Mouse (Mus musculus) induced T-regulatory cell, adult 2 months (primary cell): ENCODE data around the gene Muc3.

Source experiments
- DNase-seq: peaks from one replicate; pipeline ENCODE4 v3.0.0-alpha.2; 2012; ENCODE audit warnings: low read depth

Gene Muc3

DNA sequence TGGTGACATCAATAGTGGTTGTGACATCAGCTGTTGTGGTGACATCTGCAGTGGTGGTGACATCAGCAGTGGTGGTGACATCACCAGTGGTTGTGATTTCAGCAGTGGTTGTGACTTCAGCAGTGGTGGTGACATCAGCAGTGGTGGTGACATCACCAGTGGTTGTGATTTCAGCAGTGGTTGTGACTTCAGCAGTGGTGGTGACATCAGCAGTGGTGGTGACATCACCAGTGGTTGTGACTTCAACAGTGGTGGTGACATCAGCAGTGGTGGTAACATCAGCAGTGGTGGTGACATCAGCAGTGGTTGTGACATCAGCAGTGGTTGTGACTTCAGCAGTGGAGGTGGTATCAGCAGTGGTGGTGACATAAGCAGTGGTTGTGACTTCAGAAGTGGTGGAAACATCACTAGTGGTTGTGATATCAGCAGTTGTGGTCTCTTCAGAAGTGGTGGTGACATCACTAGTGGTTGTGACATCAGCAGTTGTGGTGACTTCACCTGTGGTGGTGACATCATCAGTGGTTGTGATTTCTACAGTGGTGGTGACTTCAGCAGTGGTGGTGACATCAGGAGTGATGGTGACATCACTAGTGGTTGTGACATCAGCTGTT is at the start of gene Muc3:
TSS of gene Muc3 (minus strand) at position 51 of the 611 bp plus-strand sequence.
- peak; percentile 55 for DNase-seq

DNA sequence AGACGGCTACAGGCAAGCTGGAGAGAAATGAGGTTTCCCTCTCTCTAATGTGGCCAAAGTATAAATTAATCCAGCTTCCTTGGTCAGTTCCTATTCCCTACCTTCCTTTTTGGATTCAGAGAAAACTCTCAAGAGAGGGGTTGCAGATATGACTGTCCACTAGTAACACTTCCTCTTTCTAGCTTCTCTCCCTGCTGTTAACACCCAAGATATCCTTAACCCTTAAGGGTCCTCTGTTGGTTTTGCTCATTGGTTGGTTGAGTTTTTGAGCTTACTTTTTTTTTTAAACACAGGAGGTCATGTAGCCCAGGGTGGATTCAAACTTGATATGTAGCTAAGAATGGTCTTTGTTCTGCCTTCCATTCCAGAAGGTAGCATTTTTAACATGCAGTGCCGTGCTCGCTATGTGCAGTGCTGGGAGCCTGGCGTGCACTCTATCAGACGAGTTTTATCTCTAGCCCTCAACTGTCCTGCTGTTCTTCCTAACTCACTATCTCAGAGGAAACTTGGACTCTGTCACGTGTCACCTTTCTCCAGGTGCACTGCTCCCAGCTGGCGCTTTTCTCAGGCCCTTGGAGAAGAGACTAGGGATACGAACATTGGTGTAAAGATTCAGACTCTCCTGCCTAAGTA is 45.5 kb upstream of the Muc3 start:
- DNase-seq, result no peak

DNA sequence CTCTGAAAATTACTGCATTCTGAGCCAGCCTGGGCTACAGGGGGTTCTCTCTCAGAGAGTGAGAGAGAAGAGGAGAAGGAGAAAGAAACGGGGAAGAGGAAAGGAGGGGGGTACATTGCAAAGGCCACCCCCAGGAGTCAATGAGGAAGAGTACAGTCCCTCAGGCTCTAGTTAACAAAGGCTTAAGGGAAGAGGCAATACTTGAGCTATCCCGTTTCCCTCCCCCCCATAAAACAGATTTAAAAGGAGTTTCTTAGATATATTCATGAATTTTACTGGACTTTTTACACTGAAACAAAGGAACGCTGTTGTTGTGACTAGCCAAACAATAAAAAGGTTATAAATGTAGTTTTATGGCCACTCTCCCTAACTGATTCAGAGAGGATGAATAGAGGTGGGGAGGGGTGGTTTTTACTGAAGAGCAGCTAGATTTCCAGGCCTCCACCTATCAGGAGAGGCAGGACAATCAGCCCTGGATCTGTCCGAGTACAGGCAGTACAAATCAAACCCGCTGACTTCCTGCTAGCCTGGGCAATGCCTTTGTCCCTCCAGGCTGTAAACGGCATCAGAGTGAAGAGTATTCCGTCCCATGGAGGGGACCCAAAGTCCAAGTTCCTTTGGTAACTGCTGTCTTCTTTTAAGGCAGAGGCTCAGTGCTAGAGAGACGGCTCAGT is 44.3 kb upstream of the Muc3 start:
- DNase-seq, result no peak

DNA sequence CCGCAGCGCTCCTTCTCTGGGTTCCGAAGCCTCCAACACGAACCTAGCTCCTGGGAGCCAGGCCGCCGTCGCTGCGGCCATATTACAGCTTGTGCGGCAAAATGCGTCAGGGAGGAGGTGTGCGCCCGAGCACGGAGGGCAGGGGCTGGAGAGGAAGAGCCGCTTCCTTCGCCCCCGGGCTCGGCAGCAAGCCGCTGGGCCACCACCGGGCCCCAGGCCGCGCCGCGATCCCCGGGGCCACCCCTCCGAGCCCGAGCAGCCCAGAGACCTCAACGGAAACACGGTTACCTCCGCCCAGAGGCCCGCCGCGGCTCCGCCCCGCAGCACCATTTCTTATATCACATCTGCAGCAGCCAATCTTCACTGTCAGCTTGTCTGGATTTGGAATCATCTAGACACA is 40.2 kb upstream of the Muc3 start:
- peak; percentile 78 for DNase-seq

DNA sequence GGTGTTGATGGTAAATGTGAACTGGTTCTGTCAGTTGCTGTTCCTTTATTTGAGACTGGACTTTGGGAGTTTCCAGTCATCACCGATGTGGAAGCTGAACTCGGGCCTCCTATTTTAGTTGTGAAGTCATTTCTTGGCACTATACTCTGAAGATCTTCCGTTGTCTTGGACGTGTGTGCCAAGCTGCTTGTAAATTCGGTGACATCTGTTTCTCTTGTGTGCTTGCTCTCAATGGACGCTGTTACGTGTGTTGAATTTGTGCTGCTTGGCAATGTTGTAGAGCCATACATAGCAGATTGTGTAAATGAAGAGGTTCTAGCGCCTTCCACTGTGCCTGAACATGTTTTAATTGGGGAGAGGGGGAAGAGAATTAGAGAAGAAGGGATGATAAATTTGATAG is 36.2 kb upstream of the Muc3 start:
- no peak for DNase-seq

DNA sequence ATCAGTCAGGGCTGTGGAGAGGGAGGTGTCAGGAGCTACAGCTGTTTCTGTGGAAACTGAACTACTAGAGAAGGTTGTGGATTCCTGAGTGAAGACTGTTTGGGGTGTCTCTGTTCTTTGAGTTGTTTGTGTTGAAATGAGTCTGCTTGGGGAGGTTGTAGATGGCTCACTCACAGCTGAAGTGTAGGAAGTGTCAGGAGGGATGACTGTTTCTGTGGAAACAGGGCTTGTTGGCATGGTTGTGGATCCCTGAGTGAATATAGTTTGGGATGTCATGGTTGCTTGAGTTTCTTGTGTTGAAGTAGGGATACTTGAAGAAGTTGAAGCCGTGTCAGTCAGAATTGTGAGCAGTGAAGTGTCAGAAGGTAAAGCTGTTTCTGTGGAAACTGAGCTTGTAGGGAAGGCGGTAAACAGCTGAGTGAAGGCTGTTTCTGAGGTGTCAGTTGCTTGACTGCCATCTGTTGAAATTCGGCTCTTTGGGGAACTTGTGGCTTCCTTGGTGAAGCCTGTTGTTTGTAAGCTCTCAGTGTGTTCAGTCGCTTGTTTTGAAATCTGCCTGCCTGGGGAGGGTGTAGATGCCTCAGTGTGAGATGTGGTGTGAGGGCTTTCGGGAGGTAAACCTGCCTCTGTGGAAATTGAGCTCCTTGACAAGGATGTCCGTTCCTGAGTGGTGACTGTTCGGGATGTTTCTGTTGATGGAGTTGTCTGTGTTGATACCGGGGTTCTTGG is 30.7 kb upstream of the Muc3 start:
- DNase-seq, result peak; percentile 40

DNA sequence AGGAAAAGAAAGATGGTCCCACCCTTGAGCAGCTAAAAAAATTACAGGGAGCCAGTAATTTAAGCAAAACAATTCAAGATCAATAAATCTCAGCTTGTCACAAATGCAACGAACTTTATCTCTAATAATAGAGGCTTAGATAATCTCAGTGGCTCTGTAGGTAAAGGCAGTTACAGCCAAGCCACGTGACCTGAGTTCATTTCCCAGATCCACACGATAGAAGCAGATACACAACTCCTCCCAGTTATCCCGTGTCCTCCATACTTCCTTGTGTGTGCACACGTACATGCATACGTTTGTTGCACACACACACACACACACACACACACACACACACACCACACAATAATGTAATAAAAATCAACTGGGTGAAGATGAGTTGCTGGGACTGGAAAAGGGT is 24.8 kb upstream of the Muc3 start:
- DNase-seq, result no peak

DNA sequence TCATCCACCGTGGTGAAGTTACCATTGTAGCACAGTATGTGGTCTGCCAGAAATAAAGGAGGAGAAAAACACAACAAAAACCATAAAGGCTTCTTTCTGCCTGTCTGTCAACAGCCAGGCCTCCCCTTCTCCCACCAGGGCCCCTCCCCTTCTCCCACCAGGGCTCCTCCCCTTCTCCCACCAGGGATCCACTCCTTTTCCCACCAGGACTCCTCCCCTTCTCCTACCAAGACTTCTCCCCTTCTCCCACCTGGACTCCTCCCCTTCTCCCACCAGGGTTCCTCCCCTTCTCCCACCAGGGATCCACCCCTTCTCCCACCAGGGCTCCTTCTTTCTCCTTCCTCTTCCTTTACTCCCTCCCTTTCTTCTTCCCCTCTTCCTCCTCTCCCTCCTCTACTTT is 23.5 kb upstream of the Muc3 start:
- no peak for DNase-seq

DNA sequence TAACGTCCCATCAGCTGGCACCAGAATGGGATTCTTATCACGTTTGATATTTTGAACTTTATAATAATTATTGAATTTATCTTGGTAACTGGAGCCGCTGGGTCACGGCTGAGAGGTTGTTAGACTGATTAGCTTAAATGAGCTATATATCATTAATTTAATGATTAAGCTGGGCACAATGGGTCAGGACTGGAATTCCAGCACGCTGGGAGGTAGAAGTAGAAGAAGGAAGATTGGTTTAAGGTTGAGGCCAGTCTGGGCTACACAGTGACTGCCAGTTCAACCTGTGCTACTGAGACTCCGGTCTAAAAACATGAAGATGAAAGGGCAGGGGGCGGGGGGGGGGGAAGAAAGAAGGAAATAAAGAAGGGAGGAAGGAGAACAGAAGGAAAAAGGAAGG is 22.4 kb upstream of the Muc3 start:
- DNase-seq, result no peak

DNA sequence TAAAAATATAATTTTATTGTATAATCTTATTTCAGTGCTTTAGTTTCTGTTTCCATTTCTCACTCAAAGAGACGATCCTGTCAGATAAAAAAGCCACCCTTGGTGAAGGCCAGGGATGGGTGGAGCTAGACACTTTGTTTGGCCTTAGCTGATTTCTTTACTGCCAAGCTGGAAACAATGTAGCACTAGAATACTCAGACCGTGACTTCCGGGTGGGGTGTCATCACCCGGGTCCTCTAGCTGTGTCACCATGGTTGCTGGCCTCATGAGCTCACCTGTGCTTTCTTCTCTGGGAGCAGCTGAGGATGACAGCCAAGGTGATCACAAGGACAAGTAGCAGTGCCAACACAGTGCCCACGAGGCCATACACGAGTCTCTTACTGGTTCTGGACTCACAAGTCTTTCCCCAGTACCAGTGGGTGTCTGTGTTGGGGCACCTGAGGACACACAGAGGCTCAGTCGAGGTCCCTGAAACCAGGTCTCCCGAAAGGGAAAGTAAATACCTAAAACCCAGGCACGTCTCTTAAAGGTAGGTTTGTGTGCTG is 21.8 kb upstream of the Muc3 start:
- DNase-seq, result peak; percentile 74

DNA sequence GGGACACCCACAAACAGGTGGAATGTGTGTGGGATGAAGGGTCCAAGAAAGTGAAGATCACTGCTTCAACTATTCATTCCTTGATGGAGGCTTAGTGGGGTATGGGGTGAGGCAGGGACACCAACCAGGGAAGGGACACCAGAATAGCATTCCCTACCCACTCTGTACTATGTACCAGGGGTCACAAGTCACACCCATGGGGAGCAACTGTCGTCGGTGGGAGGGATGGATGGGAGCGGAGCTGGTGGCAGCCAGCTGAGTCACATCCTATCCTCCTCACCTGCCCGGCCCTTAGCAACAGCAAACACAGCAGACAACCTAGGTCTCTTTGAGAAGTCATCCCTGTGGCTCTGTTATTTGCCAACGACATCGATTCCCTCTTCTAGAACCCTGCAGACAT is 18.4 kb upstream of the Muc3 start:
- no peak for DNase-seq

DNA sequence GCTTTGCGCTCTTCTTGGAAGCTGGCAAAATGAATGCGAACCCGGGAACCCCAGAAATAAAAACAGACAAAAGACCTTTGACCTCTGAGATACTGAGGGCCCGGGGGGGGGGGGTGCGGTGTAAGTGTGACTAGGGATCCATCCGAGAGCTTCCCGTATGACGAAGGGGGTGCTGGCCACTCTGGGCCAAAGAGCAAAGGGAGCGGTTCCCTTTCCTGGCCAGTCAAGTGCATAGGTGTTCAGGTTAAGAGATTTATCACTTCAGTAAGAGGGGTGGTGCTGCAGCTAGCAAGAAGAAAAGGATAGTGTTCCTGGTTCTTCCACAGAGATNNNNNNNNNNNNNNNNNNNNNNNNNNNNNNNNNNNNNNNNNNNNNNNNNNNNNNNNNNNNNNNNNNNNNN is 16.9 kb upstream of the Muc3 start:
- DNase-seq, result no peak

DNA sequence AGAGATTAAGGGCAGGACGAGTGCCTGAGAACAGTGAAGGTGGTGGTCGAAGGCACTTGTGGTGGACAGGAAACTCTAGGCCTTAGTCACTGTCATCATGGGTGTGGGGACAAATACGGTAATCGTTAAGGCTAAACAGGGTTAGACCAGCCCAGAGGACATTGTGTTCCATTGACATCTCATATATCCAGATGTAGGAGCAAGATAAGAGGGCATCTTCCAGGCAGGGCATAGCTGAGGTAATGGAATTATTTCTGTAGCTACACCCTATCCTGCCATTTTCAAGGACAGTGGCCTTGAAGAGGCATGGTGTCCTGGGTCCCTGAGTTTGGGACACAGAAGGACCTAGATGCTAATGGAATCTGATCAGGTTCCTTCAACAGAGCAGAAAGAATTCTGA is 12.7 kb upstream of the Muc3 start:
- DNase-seq, result no peak

DNA sequence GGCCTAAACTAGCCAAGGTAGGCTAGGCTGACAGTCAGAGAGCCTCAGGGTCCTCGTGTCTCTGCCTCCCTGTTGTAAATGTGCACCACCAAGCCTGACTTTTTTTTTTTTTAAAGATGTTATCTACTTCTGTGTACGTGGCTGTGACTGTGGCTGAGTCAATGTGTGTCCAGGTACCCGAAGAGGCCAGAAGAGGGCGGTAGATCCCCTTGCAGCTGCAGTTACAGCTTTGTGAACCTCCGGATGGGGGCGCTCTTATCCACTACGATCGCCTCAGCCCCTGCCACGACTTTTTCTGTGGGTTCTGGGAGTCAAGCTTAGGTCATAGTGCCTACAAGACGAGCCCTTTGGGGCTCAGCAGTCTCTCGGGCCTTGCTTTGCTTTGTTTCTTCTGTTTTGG is 10.3 kb upstream of the Muc3 start:
- DNase-seq, result peak; percentile 92

DNA sequence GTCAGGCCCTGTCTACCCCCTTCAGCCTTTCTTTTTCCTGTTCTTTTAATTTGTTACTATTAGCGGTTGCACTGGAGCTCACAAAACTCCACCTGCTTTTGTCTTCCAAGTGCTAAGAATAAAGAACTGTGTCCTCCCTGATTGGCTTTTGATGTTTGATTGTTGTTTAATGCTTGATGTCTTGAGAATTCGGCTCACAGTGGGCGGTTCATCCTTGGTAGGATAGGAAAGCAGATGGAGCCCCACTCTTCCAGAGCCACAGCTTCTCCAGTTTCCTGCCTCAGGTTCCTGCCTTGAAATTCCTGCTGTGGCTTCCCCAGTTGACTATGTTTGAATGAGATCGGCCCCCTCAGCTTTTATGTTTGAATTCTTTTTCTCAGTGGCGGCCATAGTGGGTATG is 4.2 kb upstream of the Muc3 start:
- no peak for DNase-seq

DNA sequence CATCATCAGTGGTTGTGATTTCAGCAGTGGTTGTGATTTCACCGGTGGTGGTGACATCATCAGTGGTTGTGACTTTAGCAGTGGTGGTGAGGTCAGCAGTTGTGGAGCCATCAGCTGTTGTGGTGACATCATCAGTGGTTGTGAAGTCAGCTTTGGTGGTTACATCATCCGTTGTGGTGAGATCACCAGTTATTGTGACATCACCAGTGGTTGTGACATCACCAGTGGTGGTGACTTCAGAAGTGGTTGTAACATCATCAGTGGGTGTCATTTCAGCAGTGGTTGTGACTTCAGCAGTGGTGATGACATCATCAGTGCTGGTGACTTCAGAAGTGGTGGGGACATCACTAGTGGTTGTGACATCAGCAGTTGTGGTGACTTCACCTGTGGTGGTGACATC is 3.5 kb upstream of the Muc3 start:
- peak; percentile 79 for DNase-seq

DNA sequence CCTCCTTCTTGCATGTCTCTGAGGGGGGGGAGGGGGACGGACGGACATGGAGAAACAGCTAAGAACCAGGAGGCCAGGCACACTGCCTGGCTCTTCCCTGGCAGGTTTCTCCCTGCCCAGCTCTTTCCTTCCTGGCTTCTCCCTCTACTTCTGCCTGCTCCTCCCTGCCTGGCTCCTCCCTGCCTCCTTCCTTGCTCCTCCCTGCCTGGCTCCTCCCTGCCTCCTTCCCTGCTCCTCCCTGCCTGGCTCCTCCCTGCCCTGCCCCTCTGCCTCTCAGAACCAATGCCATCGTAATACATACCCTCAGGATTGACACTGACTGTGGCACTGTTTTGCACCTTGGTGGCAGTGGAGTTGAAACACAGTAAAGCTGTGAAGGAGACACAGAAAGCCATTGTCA is 8.3 kb downstream of the Muc3 start:
- DNase-seq, result no peak

DNA sequence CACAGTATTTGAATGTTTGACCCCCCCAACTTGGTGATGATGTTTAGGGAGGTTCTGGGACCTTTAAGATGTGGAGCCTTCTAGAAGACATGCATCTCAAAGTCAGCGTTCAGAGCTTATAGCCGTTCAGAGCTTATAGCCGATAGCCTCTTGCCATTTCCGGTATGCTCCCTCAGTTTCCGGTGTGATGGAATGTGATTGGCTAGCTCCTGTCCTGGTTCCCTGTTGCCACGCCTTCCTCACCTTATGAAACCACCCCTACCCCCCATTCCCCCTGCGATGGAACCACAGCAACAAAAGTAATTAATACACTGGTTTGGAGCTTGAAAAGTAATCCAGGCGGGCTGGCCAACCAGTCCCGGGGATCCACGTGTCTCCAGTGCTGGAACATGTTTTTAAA is 10.1 kb downstream of the Muc3 start:
- no peak for DNase-seq

DNA sequence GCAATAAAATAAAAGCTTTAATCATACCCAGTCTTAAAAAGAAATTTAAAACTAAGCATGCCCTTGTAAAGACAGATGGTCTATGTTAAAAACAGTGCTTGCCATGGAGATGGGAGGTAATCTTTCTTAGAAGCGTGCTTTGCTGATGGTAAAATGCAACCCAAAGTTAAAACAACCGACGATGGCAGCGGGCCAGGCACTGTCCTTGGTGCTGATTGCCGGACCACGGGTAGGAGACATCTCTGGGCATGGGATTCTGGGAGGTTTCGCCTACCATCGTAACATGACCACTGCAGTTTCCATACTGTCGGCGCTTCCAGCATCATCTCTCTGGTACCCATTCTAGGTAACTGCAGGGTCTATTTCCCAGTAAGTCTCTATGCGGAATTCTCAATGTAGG is 14.2 kb downstream of the Muc3 start:
- no peak for DNase-seq

DNA sequence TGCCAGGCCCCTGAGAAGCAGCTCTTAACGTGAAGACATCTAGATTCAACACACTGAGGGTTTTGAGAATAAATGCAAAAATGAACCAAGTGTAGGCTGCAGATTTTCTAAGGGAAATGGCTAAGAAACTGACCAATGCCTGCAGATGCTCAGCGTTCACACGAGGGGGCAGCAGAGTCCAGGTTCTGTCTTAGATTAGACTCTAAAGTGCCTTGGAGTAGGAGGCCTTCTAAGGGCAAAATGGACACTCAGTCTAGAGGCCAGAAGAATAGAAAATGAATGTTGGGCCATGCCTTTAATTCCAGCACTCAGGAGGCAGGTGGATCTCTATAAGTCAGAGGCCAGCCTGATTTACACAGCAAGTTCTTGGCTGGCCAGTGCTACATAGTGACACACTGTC is 17.6 kb downstream of the Muc3 start:
- DNase-seq, result peak; percentile 73

DNA sequence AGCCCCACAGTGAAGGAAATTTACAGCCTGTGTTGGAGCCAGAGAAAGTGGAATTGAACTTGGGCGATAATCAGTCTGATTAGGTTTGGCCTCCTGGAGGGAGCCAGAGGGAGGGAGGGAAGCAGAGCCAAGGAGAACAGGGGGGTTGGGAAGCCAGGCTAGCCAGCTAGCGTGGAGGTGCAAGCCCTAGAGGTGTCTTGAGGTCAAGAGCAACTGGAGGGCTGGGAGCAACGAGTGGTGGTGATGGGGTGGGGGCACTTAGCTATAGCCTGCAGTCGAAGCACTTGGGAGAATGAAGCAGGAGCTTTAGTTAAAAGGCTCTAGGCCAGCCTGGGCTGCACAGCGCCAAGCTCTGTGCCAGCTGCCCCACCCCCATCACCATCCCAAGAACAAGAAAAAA is 19.8 kb downstream of the Muc3 start:
- no peak for DNase-seq

DNA sequence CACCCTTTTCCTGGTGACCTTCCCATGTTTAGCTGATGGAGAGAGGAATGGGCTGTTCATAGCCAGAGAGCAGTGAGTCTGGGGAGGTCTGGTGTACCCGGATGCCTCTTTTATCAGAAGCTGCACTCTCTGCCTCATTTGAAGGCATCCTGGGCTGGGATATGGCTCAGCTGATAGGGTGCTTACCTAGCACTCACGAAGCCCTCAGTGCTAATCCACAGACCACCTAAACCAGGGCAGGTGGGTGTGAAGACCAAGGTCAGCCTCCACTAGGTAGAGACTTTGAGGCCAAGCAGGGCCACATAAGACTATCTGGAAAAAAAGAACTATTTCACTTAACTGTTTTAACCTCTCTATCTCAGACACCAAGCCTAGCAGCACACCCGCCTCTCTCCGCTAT is 25.6 kb downstream of the Muc3 start:
- no peak for DNase-seq

DNA sequence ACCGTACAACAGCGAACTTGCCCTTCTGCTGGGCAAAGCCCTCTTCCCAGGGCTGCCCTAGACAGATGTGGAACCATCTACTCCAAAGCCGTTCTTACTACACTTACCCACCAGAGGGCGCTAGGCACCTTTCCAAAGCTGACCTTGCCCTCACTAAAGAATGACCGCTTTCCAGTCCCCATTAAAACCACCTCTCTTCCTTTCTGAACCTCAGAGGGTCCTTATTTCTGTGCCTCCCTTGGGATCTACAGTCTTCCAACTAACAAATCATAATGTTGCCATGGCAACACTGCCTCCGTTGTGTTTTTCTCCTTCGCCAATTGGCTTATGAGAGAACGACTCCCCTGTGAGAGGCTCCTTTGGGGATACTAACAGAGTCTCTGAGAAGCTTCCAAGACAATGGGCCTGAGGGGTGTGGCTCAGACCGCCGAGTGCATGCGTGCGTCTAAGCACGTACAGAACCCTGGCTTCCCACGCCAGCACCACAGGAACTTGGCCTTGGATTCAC is 26.4 kb downstream of the Muc3 start:
- peak; percentile 83 for DNase-seq
